Mouse (Mus musculus): ENCODE data around the gene Dag1. TPM values are rescaled to one million over a fixed set of nuclear protein-coding genes. Genes with fewer than 3 reads are reported as not detected.
A peak's percentile ranks its signal among the peaks of the same experiment; 100 is the strongest.

Gene Dag1
- polyA plus RNA-seq, 1 experiment: 15.5 TPM

GRCm38 (mm10) chr9:108175116-108175838 is 88.5 kb downstream of the Dag1 start:
- Histone ChIP-seq H3K36me3 (ENCODE audit: control insufficient read depth, insufficient read depth, low read length) (no peaks in the 10 kb centered on the region), H3K27ac (ENCODE audit: insufficient read depth, low read length) (no peak overlapping the region), H3K27me3 (ENCODE audit: control insufficient read depth, insufficient read depth, low read length) (no peaks in the 10 kb centered on the region), H3K4me1 (ENCODE audit: control insufficient read depth, insufficient read depth, insufficient read length) (no peaks in the 10 kb centered on the region), H3K4me3 (ENCODE audit: extremely low read depth, insufficient read depth, insufficient read length) (no peak overlapping the region)
- DNase-seq (ENCODE audit: low read depth in 1 of 2, low spot score in 2 of 2): no peak
- 86% methylated on average over 19 of the region's 19 CpGs for WGBS
- TF ChIP-seq CTCF (IDR thresholded peaks at IDR 0.05; ENCODE audit: extremely low read depth, insufficient read depth, insufficient read length, insufficient replicate concordance): no peak
- no peak for TF ChIP-seq POLR2A (IDR thresholded peaks at IDR 0.05; ENCODE audit: low read depth, low read length)

- no peak for TF ChIP-seq CTCF (IDR thresholded peaks at IDR 0.05; ENCODE audit: extremely low read depth, insufficient read depth, insufficient read length, insufficient replicate concordance)
- no peak for TF ChIP-seq POLR2A (IDR thresholded peaks at IDR 0.05; ENCODE audit: low read depth, low read length)
- Histone ChIP-seq H3K4me1 (ENCODE audit: control insufficient read depth, insufficient read depth, insufficient read length) (no peaks in the 10 kb centered on the region), H3K36me3 (ENCODE audit: control insufficient read depth, insufficient read depth, low read length) (no peaks in the 10 kb centered on the region), H3K4me3 (ENCODE audit: extremely low read depth, insufficient read depth, insufficient read length) (no peak overlapping the region), H3K27me3 (ENCODE audit: control insufficient read depth, insufficient read depth, low read length) (no peaks in the 10 kb centered on the region), H3K27ac (ENCODE audit: insufficient read depth, low read length) (no peak overlapping the region)
- no peak for DNase-seq (ENCODE audit: low read depth in 1 of 2, low spot score in 2 of 2)
- WGBS: 84% methylated on average over 5 of the region's 5 CpGs
Measured at GRCm38 (mm10) chr9:108172777-108173350, 90.9 kb downstream of the Dag1 start.

GRCm38 (mm10) chr9:108169751-108170150 is 94.0 kb downstream of the Dag1 start:
- H3K4me1 ChIP-seq (ENCODE audit: control insufficient read depth, insufficient read depth, insufficient read length): no peaks in the 10 kb centered on the region
- H3K27me3 ChIP-seq (ENCODE audit: control insufficient read depth, insufficient read depth, low read length): no peaks in the 10 kb centered on the region
- no peak overlapping the region for H3K27ac ChIP-seq (ENCODE audit: insufficient read depth, low read length)
- DNase-seq (ENCODE audit: low read depth in 1 of 2, low spot score in 2 of 2): no peak
- WGBS: 89% methylated on average over 10 of the region's 10 CpGs
- no peaks in the 10 kb centered on the region for H3K36me3 ChIP-seq (ENCODE audit: control insufficient read depth, insufficient read depth, low read length)
- TF ChIP-seq CTCF (IDR thresholded peaks at IDR 0.05; ENCODE audit: extremely low read depth, insufficient read depth, insufficient read length, insufficient replicate concordance) (no peak), POLR2A (IDR thresholded peaks at IDR 0.05; ENCODE audit: low read depth, low read length) (no peak)
- no peak overlapping the region for H3K4me3 ChIP-seq (ENCODE audit: extremely low read depth, insufficient read depth, insufficient read length)

GRCm38 (mm10) chr9:108165143-108165542 is 98.6 kb downstream of the Dag1 start:
- H3K27me3 ChIP-seq (ENCODE audit: control insufficient read depth, insufficient read depth, low read length): no peaks in the 10 kb centered on the region
- H3K36me3 ChIP-seq (ENCODE audit: control insufficient read depth, insufficient read depth, low read length): no peaks in the 10 kb centered on the region
- no peak for DNase-seq (ENCODE audit: low read depth in 1 of 2, low spot score in 2 of 2)
- 89% methylated on average over 8 of the region's 8 CpGs for WGBS
- H3K4me1 ChIP-seq (ENCODE audit: control insufficient read depth, insufficient read depth, insufficient read length): no peaks in the 10 kb centered on the region
- H3K4me3 ChIP-seq (ENCODE audit: extremely low read depth, insufficient read depth, insufficient read length): no peak overlapping the region
- no peak overlapping the region for H3K27ac ChIP-seq (ENCODE audit: insufficient read depth, low read length)
- TF ChIP-seq CTCF (IDR thresholded peaks at IDR 0.05; ENCODE audit: extremely low read depth, insufficient read depth, insufficient read length, insufficient replicate concordance) (no peak), POLR2A (IDR thresholded peaks at IDR 0.05; ENCODE audit: low read depth, low read length) (no peak)

- Histone ChIP-seq H3K4me1 (ENCODE audit: control insufficient read depth, insufficient read depth, insufficient read length) (no peaks in the 10 kb centered on the region), H3K36me3 (ENCODE audit: control insufficient read depth, insufficient read depth, low read length) (no peaks in the 10 kb centered on the region), H3K4me3 (ENCODE audit: extremely low read depth, insufficient read depth, insufficient read length) (peak overlapping the region; percentile 20; the same call in 1 of the 2 replicates), H3K27ac (ENCODE audit: insufficient read depth, low read length) (no peak overlapping the region), H3K27me3 (ENCODE audit: control insufficient read depth, insufficient read depth, low read length) (no peaks in the 10 kb centered on the region)
- DNase-seq (ENCODE audit: low read depth in 1 of 2, low spot score in 2 of 2): no peak
- no peak for TF ChIP-seq POLR2A (IDR thresholded peaks at IDR 0.05; ENCODE audit: low read depth, low read length)
- TF ChIP-seq CTCF (IDR thresholded peaks at IDR 0.05; ENCODE audit: extremely low read depth, insufficient read depth, insufficient read length, insufficient replicate concordance): no peak
- WGBS: 29% methylated on average over 16 of the region's 16 CpGs
Measured at GRCm38 (mm10) chr9:108163646-108164284, 100.0 kb downstream of the Dag1 start.

- no peak for DNase-seq (ENCODE audit: low read depth in 1 of 2, low spot score in 2 of 2)
- 84% methylated on average over 7 of the region's 7 CpGs for WGBS
- no peak for TF ChIP-seq CTCF (IDR thresholded peaks at IDR 0.05; ENCODE audit: extremely low read depth, insufficient read depth, insufficient read length, insufficient replicate concordance)
- no peak for TF ChIP-seq POLR2A (IDR thresholded peaks at IDR 0.05; ENCODE audit: low read depth, low read length)
- Histone ChIP-seq H3K27me3 (ENCODE audit: control insufficient read depth, insufficient read depth, low read length) (no peaks in the 10 kb centered on the region), H3K27ac (ENCODE audit: insufficient read depth, low read length) (no peak overlapping the region), H3K4me1 (ENCODE audit: control insufficient read depth, insufficient read depth, insufficient read length) (no peaks in the 10 kb centered on the region; the same call in 1 of the 2 replicates), H3K4me3 (ENCODE audit: extremely low read depth, insufficient read depth, insufficient read length) (no peak overlapping the region), H3K36me3 (ENCODE audit: control insufficient read depth, insufficient read depth, low read length) (no peaks in the 10 kb centered on the region)
Measured at GRCm38 (mm10) chr9:108157891-108158290, 105.9 kb downstream of the Dag1 start.

All from spleen, adult 2 months (tissue).